Mouse (Mus musculus): ENCODE data around the gene Olfr339. TPM values are rescaled to one million over a fixed set of nuclear protein-coding genes. Genes with fewer than 3 reads are reported as not detected.

The Olfr339 gene
- polyA plus RNA-seq (2015; fragmentation: Nextera tagmentation; extraction: Ambion mirVana): not detected in 2 replicates

DNA sequence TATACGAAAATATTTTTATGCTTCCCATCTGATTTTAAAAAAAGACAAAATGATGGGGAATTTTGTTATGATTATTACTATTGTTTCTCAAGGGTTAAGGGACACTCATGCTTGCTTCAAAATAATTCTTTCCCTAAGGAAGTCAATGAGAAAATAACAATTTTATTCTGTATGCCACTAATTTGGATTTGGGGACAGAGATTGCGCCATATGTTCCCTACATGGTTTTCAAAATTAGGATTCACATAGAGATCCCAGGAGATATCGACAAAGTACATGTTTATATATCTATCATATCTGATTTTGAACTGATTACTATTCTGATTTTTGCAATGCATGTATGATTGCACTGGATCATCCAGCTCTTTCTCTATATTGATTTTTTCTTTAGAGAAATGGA lies at the start of gene Olfr339:
TSS of gene Olfr339 (plus strand) at position 301 of the 400 bp plus-strand sequence.

DNA sequence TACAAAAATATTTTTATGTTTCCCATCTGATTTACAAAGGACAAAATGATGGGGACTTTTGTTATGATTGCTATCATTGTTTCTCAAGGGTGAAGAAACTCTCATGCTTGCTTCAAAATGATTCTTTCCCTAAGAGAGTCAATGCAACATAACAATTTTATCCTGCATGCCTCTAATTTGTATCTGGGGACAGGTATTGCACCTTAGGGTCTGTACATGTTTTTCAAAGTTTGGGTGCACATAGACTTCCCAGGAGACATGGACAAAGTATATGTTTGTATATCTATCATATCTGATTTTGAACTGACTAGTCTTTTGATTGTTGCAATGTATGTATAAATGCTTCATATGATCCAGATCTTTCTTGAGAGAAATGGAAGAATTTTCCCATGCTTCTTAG lies 45.5 kb upstream of the Olfr339 start, which contains the start of gene Olfr338:
TSS of gene Olfr338 (plus strand) at position 301 of the 400 bp plus-strand sequence.

GRCm38 (mm10) chr2:36452287-36452686 lies 33.5 kb downstream of the Olfr339 start, which contains the start of gene Olfr340:
Olfr340 (plus strand) TSS chr2:36452587.

Other genes starting within 250 kb of the Olfr339 start
- gene Ptgs1, start 188.5 kb upstream of the Olfr339 start, polyA plus RNA-seq (2015; fragmentation: Nextera tagmentation; extraction: Ambion mirVana): 41.6 and 48.9 TPM in 2 replicates
- gene Olfr338, start 45.4 kb upstream of the Olfr339 start, polyA plus RNA-seq (2015; fragmentation: Nextera tagmentation; extraction: Ambion mirVana): not detected in 2 replicates
- gene Olfr340, start 33.6 kb downstream of the Olfr339 start, polyA plus RNA-seq (2015; fragmentation: Nextera tagmentation; extraction: Ambion mirVana): not detected in 2 replicates
- gene Olfr341, start 63.5 kb downstream of the Olfr339 start, polyA plus RNA-seq (2015; fragmentation: Nextera tagmentation; extraction: Ambion mirVana): not detected in 2 replicates
- not detected in 2 replicates for gene Olfr342, start 106.1 kb downstream of the Olfr339 start, polyA plus RNA-seq (2015; fragmentation: Nextera tagmentation; extraction: Ambion mirVana)
- not detected in 2 replicates for gene Olfr344, start 147.7 kb downstream of the Olfr339 start, polyA plus RNA-seq (2015; fragmentation: Nextera tagmentation; extraction: Ambion mirVana)
- not detected in 2 replicates for gene Olfr345, start 221.1 kb downstream of the Olfr339 start, polyA plus RNA-seq (2015; fragmentation: Nextera tagmentation; extraction: Ambion mirVana)